Mouse (Mus musculus): Measurements from ENCODE around the gene B4galt5. TPM values are rescaled to one million over a fixed set of nuclear protein-coding genes. Genes with fewer than 3 reads are reported as not detected.

B4galt5 gene
- polyA plus RNA-seq, 1 experiment from 2014 or later = 8.1 TPM

DNA sequence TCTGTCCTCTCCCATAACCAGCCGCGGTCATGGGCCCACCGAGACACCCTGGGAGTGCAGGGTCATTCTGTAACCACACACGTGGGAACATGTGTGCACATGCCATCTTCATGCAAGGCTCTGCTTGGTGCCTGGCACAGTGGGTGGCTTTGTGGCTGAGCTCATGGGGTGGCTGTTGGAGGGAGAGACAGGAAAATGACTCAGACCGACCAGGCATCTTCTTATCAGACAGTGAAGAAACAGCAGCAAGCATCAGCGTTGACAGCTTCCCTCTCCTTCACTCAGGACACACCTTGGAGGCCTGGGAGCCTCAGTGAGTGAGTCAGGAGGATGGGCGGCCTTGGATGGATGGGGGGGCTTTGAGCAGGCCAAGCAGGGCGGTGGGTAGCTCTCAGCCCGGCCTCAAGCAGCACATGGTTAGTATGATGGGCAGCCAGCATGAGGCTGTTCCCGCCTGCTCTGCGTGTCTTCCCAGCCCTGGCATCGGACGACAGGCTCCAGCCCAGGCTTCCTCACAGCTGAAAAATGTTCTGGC is 75.7 kb downstream of the B4galt5 start:
- WGBS = 65% methylated on average over 13 of the region's 13 CpGs
- H3K4me1 ChIP-seq (ENCODE audit: control insufficient read depth, insufficient read depth, low read length) = peaks cover 3% of the 10 kb centered on the region
- no peaks in the 10 kb centered on the region for H3K27me3 ChIP-seq (ENCODE audit: control insufficient read depth, insufficient read depth, low read length)
- no peak overlapping the region for H3K27ac ChIP-seq (ENCODE audit: low read length)
- H3K9ac ChIP-seq (ENCODE audit: low read length) = no peak overlapping the region
- no peak overlapping the region for H3K4me3 ChIP-seq (ENCODE audit: low read length)
- no peak overlapping the region for H3K4me2 ChIP-seq (ENCODE audit: low read depth, low read length)
- no peaks in the 10 kb centered on the region for H3K36me3 ChIP-seq (ENCODE audit: control insufficient read depth, insufficient read depth)
- no peak for ATAC-seq (replicated peaks; ENCODE audit: extremely low read depth, insufficient read depth, low FRiP score)
- H3K9me3 ChIP-seq (replicated peaks; ENCODE audit: control insufficient read depth, low read length) = no peaks in the 10 kb centered on the region

DNA sequence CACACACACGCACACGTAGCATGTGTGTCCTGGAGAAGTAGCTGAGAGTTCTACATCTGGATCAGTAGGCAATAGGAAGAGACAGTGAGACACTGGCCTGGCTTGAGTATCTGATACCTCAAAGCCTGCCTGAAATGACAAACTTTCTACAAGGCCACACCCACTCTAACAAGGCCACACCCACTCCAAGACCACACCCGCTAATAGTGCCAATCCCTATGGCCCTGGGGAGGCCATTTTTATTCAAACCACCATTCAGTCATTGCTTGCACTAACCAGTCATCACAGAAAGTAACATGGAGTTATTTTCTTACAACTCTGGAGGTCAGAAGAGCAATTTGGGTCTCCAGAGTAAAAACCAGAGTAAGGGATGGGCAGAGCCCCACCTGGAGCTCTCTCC is 76.3 kb downstream of the B4galt5 start:
- no peaks in the 10 kb centered on the region for H3K36me3 ChIP-seq (ENCODE audit: control insufficient read depth, insufficient read depth)
- H3K27me3 ChIP-seq (ENCODE audit: control insufficient read depth, insufficient read depth, low read length) = no peaks in the 10 kb centered on the region
- no peak overlapping the region for H3K4me2 ChIP-seq (ENCODE audit: low read depth, low read length)
- no peak overlapping the region for H3K27ac ChIP-seq (ENCODE audit: low read length)
- WGBS = 88% methylated on average over 3 of the region's 3 CpGs
- no peak overlapping the region for H3K9ac ChIP-seq (ENCODE audit: low read length)
- H3K9me3 ChIP-seq (replicated peaks; ENCODE audit: control insufficient read depth, low read length) = no peaks in the 10 kb centered on the region
- H3K4me1 ChIP-seq (ENCODE audit: control insufficient read depth, insufficient read depth, low read length) = peaks cover 7% of the 10 kb centered on the region
- ATAC-seq (replicated peaks; ENCODE audit: extremely low read depth, insufficient read depth, low FRiP score) = no peak
- H3K4me3 ChIP-seq (ENCODE audit: low read length) = no peak overlapping the region

DNA sequence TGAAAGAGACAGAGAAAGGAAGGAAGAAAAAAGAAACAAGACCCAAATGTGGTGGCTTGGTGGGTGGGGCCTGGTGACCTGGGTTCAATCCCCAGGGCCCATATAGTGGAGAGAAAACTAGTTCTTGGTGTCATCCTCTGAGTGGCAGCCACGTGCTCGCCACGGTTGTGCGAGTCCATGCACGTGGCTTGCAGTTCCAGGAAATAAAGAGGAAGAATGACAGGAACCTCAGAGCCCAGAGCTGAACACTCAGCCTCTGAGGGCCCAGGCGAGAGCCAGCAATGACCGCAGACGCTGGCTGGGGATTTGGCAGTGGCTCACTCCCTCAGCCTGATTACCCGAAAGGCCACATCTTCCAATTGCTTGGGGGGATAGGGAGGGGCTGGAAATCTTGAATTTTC is 77.9 kb downstream of the B4galt5 start:
- Histone ChIP-seq H3K27me3 (ENCODE audit: control insufficient read depth, insufficient read depth, low read length) (no peaks in the 10 kb centered on the region), H3K9me3 (replicated peaks; ENCODE audit: control insufficient read depth, low read length) (no peaks in the 10 kb centered on the region), H3K36me3 (ENCODE audit: control insufficient read depth, insufficient read depth) (no peaks in the 10 kb centered on the region), H3K4me2 (ENCODE audit: low read depth, low read length) (no peak overlapping the region), H3K4me3 (ENCODE audit: low read length) (no peak overlapping the region), H3K9ac (ENCODE audit: low read length) (no peak overlapping the region), H3K27ac (ENCODE audit: low read length) (no peak overlapping the region), H3K4me1 (ENCODE audit: control insufficient read depth, insufficient read depth, low read length) (peaks cover 10% of the 10 kb centered on the region)
- ATAC-seq (replicated peaks; ENCODE audit: extremely low read depth, insufficient read depth, low FRiP score) = no peak
- WGBS = 59% methylated on average over 9 of the region's 9 CpGs

DNA sequence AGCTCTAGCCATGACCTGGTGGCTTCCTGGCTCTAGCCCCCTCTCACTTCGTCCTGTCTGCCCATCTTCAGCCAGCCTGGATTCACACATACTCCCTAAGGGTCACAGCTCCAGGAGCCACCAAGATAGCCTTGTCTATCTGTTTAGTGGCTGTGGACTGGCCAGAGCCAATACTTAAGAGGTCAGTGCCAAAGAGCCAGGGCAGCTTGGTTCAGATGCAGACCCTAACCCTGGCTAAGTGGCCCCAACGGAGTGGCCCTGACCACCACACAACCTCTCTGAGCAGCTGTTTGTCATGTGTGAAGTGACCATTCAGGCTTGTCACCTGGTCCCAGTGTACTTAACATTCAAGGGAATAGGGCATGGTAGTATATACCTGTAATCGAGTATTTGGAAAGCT is 78.5 kb downstream of the B4galt5 start:
- Histone ChIP-seq H3K27me3 (ENCODE audit: control insufficient read depth, insufficient read depth, low read length) (no peaks in the 10 kb centered on the region), H3K4me2 (ENCODE audit: low read depth, low read length) (no peak overlapping the region), H3K4me3 (ENCODE audit: low read length) (no peak overlapping the region), H3K27ac (ENCODE audit: low read length) (no peak overlapping the region), H3K36me3 (ENCODE audit: control insufficient read depth, insufficient read depth) (no peaks in the 10 kb centered on the region), H3K9ac (ENCODE audit: low read length) (no peak overlapping the region), H3K9me3 (replicated peaks; ENCODE audit: control insufficient read depth, low read length) (no peaks in the 10 kb centered on the region), H3K4me1 (ENCODE audit: control insufficient read depth, insufficient read depth, low read length) (peaks cover 10% of the 10 kb centered on the region)
- no peak for ATAC-seq (replicated peaks; ENCODE audit: extremely low read depth, insufficient read depth, low FRiP score)
- 84% methylated on average over 3 of the region's 3 CpGs for WGBS

DNA sequence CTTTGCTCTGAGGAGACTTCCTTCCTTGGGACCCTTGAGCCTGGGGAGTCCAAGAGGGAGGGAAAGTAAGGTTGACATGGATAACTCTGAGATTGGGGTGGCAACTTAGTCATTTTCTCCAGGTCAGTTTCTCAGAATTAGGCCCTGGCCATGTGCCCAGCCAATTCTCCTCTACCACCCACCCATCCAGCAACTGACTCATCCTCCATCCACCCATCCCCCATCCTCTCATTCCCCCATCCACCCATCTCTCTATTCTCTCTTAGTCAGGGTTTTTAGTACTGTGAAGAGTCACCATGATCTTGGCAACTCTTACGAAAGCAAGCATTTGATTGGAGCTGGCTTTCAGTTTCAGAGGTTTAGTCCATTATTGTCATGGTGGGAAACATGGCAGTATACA is 80.3 kb downstream of the B4galt5 start:
- no peak overlapping the region for H3K27ac ChIP-seq (ENCODE audit: low read length)
- H3K4me3 ChIP-seq (ENCODE audit: low read length) = no peak overlapping the region
- 92% methylated on average over 1 of the region's 1 CpGs for WGBS
- no peak overlapping the region for H3K9ac ChIP-seq (ENCODE audit: low read length)
- ATAC-seq (replicated peaks; ENCODE audit: extremely low read depth, insufficient read depth, low FRiP score) = no peak
- peaks cover 10% of the 10 kb centered on the region for H3K4me1 ChIP-seq (ENCODE audit: control insufficient read depth, insufficient read depth, low read length)
- no peaks in the 10 kb centered on the region for H3K9me3 ChIP-seq (replicated peaks; ENCODE audit: control insufficient read depth, low read length)
- no peaks in the 10 kb centered on the region for H3K36me3 ChIP-seq (ENCODE audit: control insufficient read depth, insufficient read depth)
- no peaks in the 10 kb centered on the region for H3K27me3 ChIP-seq (ENCODE audit: control insufficient read depth, insufficient read depth, low read length)
- no peak overlapping the region for H3K4me2 ChIP-seq (ENCODE audit: low read depth, low read length)

DNA sequence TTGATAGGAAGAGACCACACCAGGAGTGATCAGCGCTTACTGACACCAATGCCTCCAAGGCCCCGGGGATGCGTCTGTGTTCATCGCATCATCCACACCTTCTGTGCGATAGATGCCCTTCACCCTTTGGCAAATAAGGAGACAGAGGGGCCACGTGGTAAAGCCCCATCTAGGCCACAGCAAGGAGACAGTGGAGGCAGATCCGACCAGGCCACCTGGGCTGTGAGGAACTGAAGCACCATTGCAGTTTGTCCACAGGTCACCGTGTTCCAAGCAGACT is 80.6 kb downstream of the B4galt5 start:
- Histone ChIP-seq H3K27ac (ENCODE audit: low read length) (peak overlapping the region; percentile 63), H3K4me1 (ENCODE audit: control insufficient read depth, insufficient read depth, low read length) (peaks cover 10% of the 10 kb centered on the region), H3K4me3 (ENCODE audit: low read length) (no peak overlapping the region), H3K36me3 (ENCODE audit: control insufficient read depth, insufficient read depth) (no peaks in the 10 kb centered on the region), H3K9me3 (replicated peaks; ENCODE audit: control insufficient read depth, low read length) (no peaks in the 10 kb centered on the region), H3K9ac (ENCODE audit: low read length) (no peak overlapping the region), H3K27me3 (ENCODE audit: control insufficient read depth, insufficient read depth, low read length) (no peaks in the 10 kb centered on the region), H3K4me2 (ENCODE audit: low read depth, low read length) (no peak overlapping the region)
- ATAC-seq (replicated peaks; ENCODE audit: extremely low read depth, insufficient read depth, low FRiP score) = no peak
- 90% methylated on average over 8 of the region's 8 CpGs for WGBS

DNA sequence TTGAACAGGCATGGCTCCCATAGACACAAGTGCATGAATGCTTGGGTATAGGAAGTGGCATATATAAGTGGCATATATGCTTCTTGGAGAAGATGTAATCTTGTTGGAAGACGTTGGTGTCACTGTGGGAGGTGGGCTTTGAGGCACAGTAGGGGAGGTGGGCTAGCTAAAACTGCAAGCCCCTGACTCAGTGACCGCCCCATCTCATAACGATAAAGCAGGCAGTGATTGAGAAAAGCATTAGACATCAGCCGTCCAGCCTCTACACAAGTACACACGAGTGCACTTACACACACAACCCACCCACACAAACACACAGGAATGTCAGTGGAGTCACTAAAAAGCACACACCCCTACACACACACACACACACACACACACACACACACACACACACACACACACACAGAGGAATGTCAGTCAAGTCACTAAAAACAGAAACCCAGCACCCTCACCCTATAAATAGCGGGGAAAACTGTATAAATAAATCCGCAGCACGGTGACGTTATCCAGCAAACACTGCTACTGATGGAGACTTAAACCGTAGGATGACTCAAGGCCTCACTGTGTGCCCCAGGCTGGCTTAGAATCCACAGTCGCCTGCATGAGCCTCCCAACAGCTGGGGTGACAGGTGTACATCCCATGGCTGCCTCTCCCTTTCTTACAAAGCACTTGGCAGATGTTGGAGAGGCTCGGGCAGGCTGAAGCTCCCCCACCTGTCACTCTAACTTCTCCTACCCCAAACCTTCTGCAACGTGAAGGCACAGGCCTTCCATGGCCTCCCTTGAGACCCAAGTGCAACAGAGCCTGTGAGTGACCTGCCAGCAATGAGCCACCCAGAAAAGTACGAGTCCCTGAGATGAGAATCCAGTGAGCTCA is 81.2 kb downstream of the B4galt5 start:
- Histone ChIP-seq H3K27ac (ENCODE audit: low read length) (peak overlapping the region; percentile 69), H3K36me3 (ENCODE audit: control insufficient read depth, insufficient read depth) (no peaks in the 10 kb centered on the region), H3K9ac (ENCODE audit: low read length) (no peak overlapping the region), H3K4me3 (ENCODE audit: low read length) (no peak overlapping the region), H3K27me3 (ENCODE audit: control insufficient read depth, insufficient read depth, low read length) (no peaks in the 10 kb centered on the region), H3K4me1 (ENCODE audit: control insufficient read depth, insufficient read depth, low read length) (peaks cover 10% of the 10 kb centered on the region), H3K4me2 (ENCODE audit: low read depth, low read length) (no peak overlapping the region), H3K9me3 (replicated peaks; ENCODE audit: control insufficient read depth, low read length) (no peaks in the 10 kb centered on the region)
- peak; percentile 52; the same call in 1 of the 2 replicates for ATAC-seq (replicated peaks; ENCODE audit: extremely low read depth, insufficient read depth, low FRiP score)
- WGBS = 40% methylated on average over 14 of the region's 14 CpGs

DNA sequence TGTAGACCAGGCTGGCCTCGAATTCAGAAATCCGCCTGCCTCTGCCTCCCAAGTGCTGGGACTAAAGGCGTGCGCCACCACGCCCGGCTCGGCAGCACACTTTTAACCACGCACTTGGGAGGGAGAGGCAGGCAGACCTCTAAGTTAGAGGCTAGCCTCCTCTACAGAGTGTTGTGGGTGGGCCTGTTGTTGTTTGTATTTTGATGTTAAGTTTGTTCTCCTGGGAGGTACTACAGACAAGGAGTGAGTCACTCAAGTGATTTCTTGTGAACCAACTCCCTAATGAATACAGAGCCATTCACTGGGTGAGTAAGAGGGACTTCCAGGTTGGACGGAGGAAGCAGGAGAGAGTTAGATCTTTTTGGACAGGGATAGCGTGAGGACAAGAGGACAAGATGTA is 82.8 kb downstream of the B4galt5 start:
- Histone ChIP-seq H3K4me3 (ENCODE audit: low read length) (no peak overlapping the region), H3K9me3 (replicated peaks; ENCODE audit: control insufficient read depth, low read length) (no peaks in the 10 kb centered on the region), H3K36me3 (ENCODE audit: control insufficient read depth, insufficient read depth) (no peaks in the 10 kb centered on the region), H3K4me1 (ENCODE audit: control insufficient read depth, insufficient read depth, low read length) (peaks cover 10% of the 10 kb centered on the region), H3K4me2 (ENCODE audit: low read depth, low read length) (no peak overlapping the region), H3K27ac (ENCODE audit: low read length) (no peak overlapping the region), H3K9ac (ENCODE audit: low read length) (no peak overlapping the region), H3K27me3 (ENCODE audit: control insufficient read depth, insufficient read depth, low read length) (no peaks in the 10 kb centered on the region)
- 89% methylated on average over 10 of the region's 10 CpGs for WGBS
- ATAC-seq (replicated peaks; ENCODE audit: extremely low read depth, insufficient read depth, low FRiP score) = no peak

DNA sequence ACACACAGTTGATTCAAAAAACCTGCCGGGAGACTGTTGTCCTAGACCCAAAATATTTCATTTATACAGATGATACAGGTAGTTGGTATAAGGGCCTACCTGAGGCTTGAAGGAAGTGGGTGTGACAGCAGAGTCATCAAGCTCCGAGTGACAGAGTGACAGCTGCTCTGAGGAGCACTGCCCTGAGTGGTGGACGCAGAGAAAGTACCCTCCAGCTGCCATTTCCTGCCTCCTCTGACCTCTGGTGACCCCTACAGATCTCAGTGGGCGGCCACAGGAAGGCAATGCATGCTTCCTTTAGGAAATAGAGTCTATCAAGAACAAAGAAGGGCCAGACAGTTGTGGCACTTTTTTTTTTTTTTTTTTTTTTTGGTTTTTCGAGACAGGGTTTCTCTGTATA is 83.2 kb downstream of the B4galt5 start:
- 55% methylated on average over 4 of the region's 5 CpGs for WGBS
- H3K9me3 ChIP-seq (replicated peaks; ENCODE audit: control insufficient read depth, low read length) = no peaks in the 10 kb centered on the region
- peaks cover 10% of the 10 kb centered on the region for H3K4me1 ChIP-seq (ENCODE audit: control insufficient read depth, insufficient read depth, low read length)
- H3K27ac ChIP-seq (ENCODE audit: low read length) = no peak overlapping the region
- no peak overlapping the region for H3K4me3 ChIP-seq (ENCODE audit: low read length)
- no peak overlapping the region for H3K9ac ChIP-seq (ENCODE audit: low read length)
- no peak overlapping the region for H3K4me2 ChIP-seq (ENCODE audit: low read depth, low read length)
- no peaks in the 10 kb centered on the region for H3K36me3 ChIP-seq (ENCODE audit: control insufficient read depth, insufficient read depth)
- ATAC-seq (replicated peaks; ENCODE audit: extremely low read depth, insufficient read depth, low FRiP score) = no peak
- no peaks in the 10 kb centered on the region for H3K27me3 ChIP-seq (ENCODE audit: control insufficient read depth, insufficient read depth, low read length)
